Mouse (Mus musculus) stomach, postnatal 0 days (tissue): ENCODE measurements at regions not wholly inside any gene's neighbourhood (a gene's known extent, or its start where the extent isn't known, plus 50 kb on each side); places are given as distances from the start of the nearest gene placed in this dataset.

Source experiments
- ATAC-seq: fragments of 200-750 bp; cut with Nextera tagmentation; 2 replicates; pipeline ENCODE4 v1.8.0; 2017; ENCODE audit not compliant: low FRiP score, low TSS enrichment
- DNase-seq: peaks from one replicate; pipeline ENCODE4 v3.0.0-alpha.2; 2016; ENCODE audit warnings: low spot score
- H3K27ac ChIP-seq: fragments of 300-500 bp; sonication (generic); replicated peaks from 2 replicates; pipeline ENCODE4 v1.5.1; 2014; ENCODE audit warnings: mild to moderate bottlenecking, control low read depth
- H3K27me3 ChIP-seq: fragments of 300-500 bp; sonication (generic); 2 replicates; pipeline ENCODE4 v1.6.1; 2014; ENCODE audit warnings: low read length; ENCODE audit not compliant: control insufficient read depth, insufficient read depth
- H3K36me3 ChIP-seq: fragments of 300-500 bp; sonication (generic); 2 replicates; pipeline ENCODE4 v1.6.1; 2014; ENCODE audit warnings: low read length, mixed read lengths; ENCODE audit not compliant: control insufficient read depth, insufficient read depth
- H3K4me1 ChIP-seq: fragments of 300-500 bp; sonication (generic); replicated peaks from 2 replicates; pipeline ENCODE4 v1.6.1; 2014; ENCODE audit warnings: antibody characterized with exemption; ENCODE audit not compliant: control insufficient read depth, insufficient read depth
- H3K4me2 ChIP-seq: fragments of 300-500 bp; sonication (generic); replicated peaks from 2 replicates; pipeline ENCODE4 v1.6.1; 2014; ENCODE audit warnings: low read depth, mild to moderate bottlenecking, control low read depth, moderate library complexity
- H3K4me3 ChIP-seq: fragments of 300-500 bp; sonication (generic); 2 replicates; pipeline ENCODE4 v1.5.1; 2014; ENCODE audit warnings: low read depth, low read length, control low read depth
- H3K9ac ChIP-seq: fragments of 300-500 bp; sonication (generic); 2 replicates; pipeline ENCODE4 v1.6.1; 2014; ENCODE audit warnings: mild to moderate bottlenecking, low read length, control low read depth, mixed read lengths
- H3K9me3 ChIP-seq: fragments of 300-500 bp; sonication (generic); 2 replicates; pipeline ENCODE4 v1.6.1; 2016; ENCODE audit warnings: low read length; ENCODE audit not compliant: control insufficient read depth
- CTCF ChIP-seq: IDR thresholded peaks from 2 replicates; pipeline ENCODE4 v1.5.1; 2016; ENCODE audit warnings: antibody characterized with exemption, low read depth, mild to moderate bottlenecking, moderate library complexity
- EP300 ChIP-seq: optimal IDR thresholded peaks from 2 replicates; pipeline ENCODE3; 2016; ENCODE audit warnings: antibody characterized with exemption
- WGBS: fragments of 180-500 bp; shearing (Covaris S2); extraction: QIAGEN DNeasy Blood & Tissue Kit; methylation state at CpG from one replicate; pipeline ENCODE4 v1.1.7; 2014; 5-methylcytosine and 5-hydroxymethylcytosine counted together

DNA sequence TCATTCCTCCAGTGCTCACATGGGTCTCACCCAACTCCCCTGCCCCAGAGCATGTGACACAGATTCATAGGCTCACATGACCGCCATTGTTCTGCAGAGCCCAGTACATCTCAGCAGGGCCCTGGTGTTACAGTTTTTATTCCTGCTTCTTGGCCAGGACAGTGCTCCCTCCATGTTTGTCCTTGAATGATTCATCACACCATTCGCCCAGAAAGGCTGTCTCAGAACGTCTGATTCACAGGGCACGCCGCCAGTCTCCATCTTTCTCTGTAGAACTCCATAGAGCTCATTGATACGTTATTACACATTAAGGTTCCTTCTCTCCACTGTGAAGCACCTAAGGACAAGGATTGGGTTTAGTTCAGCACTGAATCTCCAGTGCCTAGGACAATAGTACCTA is 79.9 kb upstream of the Otud4 start:
- TF ChIP-seq CTCF (no peak), EP300 (no peak)
- Histone ChIP-seq H3K27me3 (no peaks in the 10 kb centered on the region), H3K4me1 (no peaks in the 10 kb centered on the region), H3K4me2 (no peak overlapping the region), H3K9me3 (no peaks in the 10 kb centered on the region), H3K9ac (no peak overlapping the region), H3K36me3 (no peaks in the 10 kb centered on the region), H3K27ac (no peak overlapping the region), H3K4me3 (no peak overlapping the region)
- WGBS: 79% methylated on average over 6 of the region's 6 CpGs
- DNase-seq (no peak), ATAC-seq (no peak)

DNA sequence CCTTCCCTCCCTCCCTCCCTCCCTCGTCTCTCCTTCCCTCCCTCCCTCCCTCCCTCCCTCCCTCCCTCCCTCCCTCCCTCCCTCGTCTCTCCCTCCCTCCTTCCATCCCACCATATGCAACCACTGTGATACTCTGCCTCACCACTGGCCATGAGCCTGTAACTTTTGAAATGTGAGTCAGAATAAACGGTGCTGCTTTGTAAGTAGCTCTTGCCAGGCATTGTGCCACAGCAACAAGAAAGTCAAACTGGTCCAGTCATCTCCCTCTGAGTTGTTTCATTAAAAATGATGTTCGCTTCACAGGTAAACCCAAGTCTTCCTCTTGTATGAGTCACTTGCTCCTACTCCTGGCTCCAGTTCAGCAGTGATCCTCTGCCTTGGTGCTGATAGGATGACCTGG is 85.1 kb upstream of the Otud4 start:
- no peak overlapping the region for H3K4me3 ChIP-seq
- no peak overlapping the region for H3K4me2 ChIP-seq
- H3K9ac ChIP-seq: no peak overlapping the region
- no peak for TF ChIP-seq EP300
- no peak for TF ChIP-seq CTCF
- DNase-seq: no peak
- no peak for ATAC-seq
- no peaks in the 10 kb centered on the region for H3K9me3 ChIP-seq
- no peak overlapping the region for H3K27ac ChIP-seq
- H3K4me1 ChIP-seq: no peaks in the 10 kb centered on the region
- WGBS: 71% methylated on average over 2 of the region's 4 CpGs
- no peaks in the 10 kb centered on the region for H3K27me3 ChIP-seq
- no peaks in the 10 kb centered on the region for H3K36me3 ChIP-seq

DNA sequence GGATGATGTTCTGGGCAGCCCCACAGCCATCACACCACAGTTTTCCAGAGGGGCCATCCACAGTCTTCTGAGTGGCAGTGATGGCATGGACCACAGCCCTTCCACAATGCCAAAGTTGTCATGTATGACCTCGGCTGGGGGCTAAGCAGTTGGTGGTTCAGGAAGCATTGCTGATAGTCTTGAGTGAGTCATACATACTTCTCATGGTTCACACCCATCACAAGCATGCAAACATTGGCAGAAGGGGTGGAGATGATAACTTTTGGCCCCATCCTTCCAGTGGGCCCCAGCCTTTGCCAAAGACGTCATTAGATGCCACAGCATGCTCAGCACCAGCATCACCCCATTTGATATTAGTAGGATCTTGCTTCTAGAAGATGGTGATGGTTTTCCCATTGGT is 89.3 kb upstream of the Otud4 start:
- Histone ChIP-seq H3K27ac (no peak overlapping the region), H3K4me1 (no peaks in the 10 kb centered on the region), H3K27me3 (no peaks in the 10 kb centered on the region), H3K4me2 (no peak overlapping the region), H3K4me3 (no peak overlapping the region), H3K9ac (no peak overlapping the region), H3K9me3 (no peaks in the 10 kb centered on the region), H3K36me3 (no peaks in the 10 kb centered on the region)
- WGBS: 64% methylated on average over 2 of the region's 2 CpGs
- DNase-seq (peak; percentile 23), ATAC-seq (peak; percentile 80)
- TF ChIP-seq CTCF (no peak), EP300 (no peak)

DNA sequence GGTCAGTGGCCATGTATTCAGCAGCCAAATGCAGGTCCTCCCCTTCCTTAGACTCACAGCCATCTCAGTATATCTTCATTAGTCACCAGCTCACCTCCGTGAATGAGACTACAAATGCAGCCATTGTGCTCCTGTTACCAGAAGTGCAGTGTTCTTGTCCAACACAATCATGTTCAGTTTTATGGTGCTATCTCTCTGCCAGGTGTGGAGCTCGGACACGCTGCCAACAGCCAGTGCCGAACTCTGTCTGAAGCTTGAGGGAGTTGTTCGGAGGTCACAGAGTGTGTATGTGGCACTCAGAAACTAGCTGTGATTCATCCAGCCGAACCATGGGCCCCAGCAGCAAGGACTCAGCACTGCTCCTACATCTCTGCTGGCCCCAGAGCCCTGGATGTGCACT is 91.3 kb upstream of the Otud4 start:
- TF ChIP-seq CTCF: no peak
- TF ChIP-seq EP300: no peak
- DNase-seq (no peak), ATAC-seq (no peak)
- whole genome bisulfite sequencing: 71% methylated on average over 6 of the region's 6 CpGs
- no peaks in the 10 kb centered on the region for H3K4me1 ChIP-seq
- H3K27me3 ChIP-seq: no peaks in the 10 kb centered on the region
- no peak overlapping the region for H3K9ac ChIP-seq
- H3K4me3 ChIP-seq: no peak overlapping the region
- no peak overlapping the region for H3K27ac ChIP-seq
- H3K9me3 ChIP-seq: no peaks in the 10 kb centered on the region
- H3K4me2 ChIP-seq: no peak overlapping the region
- H3K36me3 ChIP-seq: no peaks in the 10 kb centered on the region

DNA sequence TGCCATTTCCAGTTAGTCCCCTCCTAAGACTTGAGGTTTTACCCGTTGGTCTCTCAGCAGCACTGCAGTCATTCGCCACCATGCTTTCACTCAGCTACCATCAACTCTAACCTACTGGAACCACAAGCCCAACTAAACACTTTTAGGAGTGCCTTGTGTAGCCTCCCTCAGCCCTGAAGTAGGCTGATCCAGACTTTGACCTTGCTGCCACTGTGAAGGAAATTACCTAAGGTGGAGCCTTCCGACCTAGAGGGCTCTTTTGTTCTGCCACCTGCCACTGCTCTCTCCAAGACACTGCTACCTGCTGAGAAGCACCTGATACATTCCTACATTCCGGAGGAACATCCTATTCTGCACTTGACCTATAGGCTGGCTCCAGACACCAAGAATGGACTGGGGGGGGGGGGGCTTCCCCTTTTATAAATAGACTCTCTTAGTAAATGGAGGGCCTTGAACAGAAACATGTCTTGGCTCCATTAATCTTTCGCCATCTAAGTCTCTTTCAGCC is 93.5 kb upstream of the Otud4 start:
- Histone ChIP-seq H3K27me3 (no peaks in the 10 kb centered on the region), H3K27ac (no peak overlapping the region), H3K9me3 (no peaks in the 10 kb centered on the region), H3K4me1 (no peaks in the 10 kb centered on the region), H3K4me3 (no peak overlapping the region), H3K9ac (no peak overlapping the region), H3K4me2 (no peak overlapping the region), H3K36me3 (no peaks in the 10 kb centered on the region)
- TF ChIP-seq CTCF (no peak), EP300 (no peak)
- no peak for ATAC-seq
- no peak for DNase-seq
- 89% methylated on average over 5 of the region's 5 CpGs for WGBS

DNA sequence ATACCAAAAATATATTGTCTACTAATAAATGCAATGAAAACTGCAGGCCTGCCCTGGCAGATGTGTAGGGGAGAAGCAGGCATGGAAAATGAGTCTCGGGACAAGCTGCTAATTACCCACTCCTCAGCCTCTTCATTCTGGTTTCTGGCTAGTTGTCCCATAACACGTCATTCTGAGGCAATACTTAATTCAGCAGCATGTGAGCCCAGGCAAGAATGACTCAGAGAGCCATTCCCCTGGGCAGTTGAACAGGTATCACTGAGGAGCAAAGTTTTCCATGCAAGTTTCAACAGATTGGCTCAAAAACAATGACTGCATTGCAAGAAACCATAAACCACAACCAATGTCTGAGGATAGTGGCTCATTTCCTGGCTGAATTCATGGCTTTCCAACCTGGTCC is 97.0 kb upstream of the Otud4 start:
- Histone ChIP-seq H3K27ac (no peak overlapping the region), H3K4me2 (no peak overlapping the region), H3K9ac (no peak overlapping the region), H3K4me1 (no peaks in the 10 kb centered on the region), H3K36me3 (no peaks in the 10 kb centered on the region), H3K27me3 (no peaks in the 10 kb centered on the region), H3K9me3 (no peaks in the 10 kb centered on the region), H3K4me3 (no peak overlapping the region)
- WGBS: 58% methylated on average over 2 of the region's 2 CpGs
- TF ChIP-seq EP300 (no peak), CTCF (no peak)
- ATAC-seq (no peak), DNase-seq (no peak)
